Mouse (Mus musculus) brain, embryonic 18.5 days (tissue): ENCODE measurements around the gene Zfp36l1.
"Not testable (repeated sequence)": the region's sequence is repeated elsewhere in the genome, so short reads cannot be mapped to it uniquely, and the experiment has no call there.

Source experiments
- DNase-seq: peaks from one replicate; pipeline ENCODE4 v3.0.0-alpha.2; 2012; ENCODE audit warnings: low read depth, low spot score

Gene Zfp36l1

DNA sequence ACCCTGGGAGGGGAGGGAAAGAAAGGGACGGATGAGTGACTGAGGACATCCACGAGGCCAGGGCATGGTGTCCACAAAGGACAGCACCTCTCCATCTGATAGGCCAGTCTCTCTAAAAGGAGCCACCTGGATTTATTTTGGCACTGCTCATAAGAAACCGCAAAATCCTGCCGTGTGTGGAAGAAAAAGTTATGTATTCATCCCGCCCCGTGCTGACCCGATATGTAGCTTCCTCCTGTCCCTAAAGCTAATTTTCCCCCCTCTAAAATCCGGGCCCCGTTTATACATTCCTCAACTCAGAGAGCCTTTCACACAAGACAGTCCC, 2.3 kb downstream of the Zfp36l1 start:
- DNase-seq = no peak

DNA sequence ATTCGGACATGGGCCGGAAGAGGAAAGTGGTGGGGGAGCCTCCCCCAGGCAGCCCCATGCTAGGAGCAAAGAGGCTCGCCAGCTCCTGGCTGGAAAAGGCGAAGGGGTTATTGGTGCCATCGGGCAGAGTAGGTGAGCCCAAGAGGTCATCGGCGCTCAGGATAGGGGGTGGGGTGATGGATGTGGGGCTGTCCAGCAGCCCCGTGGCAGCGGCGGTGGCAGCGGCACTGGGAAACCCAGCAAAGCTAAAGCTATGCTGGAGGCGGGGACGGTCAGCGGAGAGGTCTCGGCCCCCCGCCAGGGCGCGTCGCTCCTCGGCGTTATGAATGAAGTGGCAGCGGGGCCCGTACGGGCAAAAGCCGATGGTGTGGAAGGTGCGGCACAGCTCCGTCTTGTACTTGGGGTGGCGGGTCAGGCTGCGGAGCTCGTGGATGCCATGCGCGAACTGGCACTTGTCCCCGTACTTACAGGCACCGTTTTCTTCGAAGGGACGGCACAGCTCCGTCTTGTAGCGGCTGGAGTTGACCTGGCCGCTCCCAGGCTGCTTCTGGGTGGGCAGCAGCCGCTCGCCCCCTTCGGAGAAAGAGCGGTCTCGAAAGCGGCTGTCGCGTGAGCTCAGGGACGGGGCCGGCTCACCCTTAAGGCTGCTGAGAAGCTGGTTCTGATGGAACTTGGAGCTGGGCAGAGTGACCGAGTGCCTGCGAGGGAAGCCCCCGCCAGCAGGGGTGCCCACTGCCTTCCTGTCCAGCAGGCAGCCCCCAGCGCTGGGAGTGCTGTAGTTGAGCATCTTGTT, 2.9 kb downstream of the Zfp36l1 start:
- DNase-seq = no peak

DNA sequence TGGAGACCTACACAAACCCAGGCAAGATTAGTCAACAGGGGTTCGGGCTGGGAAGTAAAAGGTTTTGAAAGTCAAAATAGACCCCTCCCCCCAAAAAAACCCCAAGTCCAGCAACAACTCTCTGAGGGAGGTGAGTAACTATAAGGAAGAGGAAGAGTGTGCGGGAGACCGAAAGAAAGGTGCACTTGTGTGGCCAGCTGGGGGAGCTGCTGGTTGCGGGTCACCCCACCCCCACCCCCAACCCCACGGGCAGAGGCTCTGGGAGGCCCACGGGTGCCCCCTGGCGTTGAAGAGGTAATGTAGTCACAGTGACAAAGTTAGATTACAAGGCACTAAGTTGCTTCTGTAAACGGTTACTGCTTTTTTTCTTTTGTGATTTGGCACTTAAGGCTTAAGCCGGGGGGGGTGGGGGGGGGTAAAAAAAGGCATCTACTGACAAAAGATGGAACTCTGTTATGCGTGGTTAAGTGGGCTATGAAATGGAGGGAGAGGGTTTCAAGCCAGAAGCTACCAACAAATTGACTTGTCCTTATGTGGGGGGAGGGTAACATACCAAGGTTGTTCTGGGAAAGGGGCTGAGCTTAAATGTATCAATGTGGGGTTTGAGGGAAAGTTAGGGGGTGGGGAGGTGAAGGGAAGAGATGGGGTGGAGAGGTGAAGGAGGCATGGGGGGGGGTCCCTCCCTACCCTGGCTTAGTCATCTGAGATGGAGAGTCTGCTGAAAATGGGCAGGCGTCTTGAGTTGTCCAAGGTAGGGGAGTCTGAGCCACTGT, 3.7 kb downstream of the Zfp36l1 start:
- DNase-seq = not testable (repeated sequence)

DNA sequence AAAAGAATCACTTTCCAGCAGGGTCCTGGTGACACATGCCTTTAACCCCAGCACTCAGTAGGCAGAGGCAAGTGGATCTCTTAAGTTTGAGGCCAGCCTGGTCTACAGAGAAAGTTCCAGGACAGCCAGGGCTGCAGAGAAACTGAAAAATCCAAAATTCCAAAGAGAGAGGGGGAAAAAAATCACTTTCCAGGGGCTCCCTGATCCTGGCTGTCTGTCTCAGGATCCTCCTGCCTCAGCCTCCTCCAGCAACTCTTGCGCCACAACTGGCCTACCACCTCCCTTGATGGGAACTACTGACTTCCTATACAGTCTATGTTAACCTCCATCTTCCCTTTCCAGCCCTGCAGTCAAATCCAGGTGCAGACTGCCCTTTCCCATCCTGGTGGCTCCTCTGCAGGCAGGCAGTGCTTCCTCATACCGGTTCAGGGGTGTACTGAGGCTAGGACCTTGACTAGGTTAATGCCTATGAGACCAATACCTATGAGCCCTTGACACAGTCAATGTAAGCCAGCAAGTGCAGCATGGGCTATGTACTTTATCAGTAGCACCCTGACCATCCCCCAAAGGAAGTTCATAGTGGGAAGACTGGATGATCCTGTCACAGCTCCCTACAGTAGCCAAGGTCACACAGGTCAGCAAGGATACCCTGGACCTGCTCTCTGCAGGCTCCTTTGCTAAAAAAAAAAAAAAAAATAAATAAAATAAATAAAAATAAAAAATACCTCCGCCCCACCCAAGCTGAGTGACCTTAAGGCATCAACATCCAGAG, 5.7 kb downstream of the Zfp36l1 start:
- no peak for DNase-seq

DNA sequence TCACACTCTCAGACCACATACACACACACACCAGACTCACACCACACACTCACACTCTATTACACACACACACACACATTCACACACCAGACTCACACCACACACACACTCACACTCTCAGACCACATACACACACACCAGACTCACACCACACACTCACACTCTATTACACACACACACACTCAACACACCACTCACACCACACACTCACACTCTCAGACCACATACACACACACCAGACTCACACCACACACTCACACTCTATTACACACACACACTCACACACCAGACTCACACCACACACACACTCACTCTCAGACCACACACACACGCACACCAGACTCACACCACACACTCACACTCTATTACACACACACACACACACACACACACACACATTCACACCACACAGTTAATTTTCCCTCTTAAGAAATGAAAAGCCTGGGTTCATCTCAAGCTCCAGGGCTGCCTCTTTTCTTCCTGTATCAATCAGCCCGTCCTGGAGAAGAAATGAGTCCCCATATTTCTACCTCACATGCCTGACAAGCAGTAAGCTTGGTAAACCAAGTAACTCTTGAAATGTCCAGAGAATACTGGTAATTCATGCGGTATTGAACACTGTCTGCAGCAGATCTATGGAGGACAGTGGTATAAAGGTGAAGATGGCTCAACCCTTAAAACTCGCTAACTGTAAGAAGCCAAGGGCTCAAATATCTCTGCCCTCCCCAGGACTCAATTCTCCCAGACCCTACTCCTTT, 6.5 kb downstream of the Zfp36l1 start:
- DNase-seq = no peak

DNA sequence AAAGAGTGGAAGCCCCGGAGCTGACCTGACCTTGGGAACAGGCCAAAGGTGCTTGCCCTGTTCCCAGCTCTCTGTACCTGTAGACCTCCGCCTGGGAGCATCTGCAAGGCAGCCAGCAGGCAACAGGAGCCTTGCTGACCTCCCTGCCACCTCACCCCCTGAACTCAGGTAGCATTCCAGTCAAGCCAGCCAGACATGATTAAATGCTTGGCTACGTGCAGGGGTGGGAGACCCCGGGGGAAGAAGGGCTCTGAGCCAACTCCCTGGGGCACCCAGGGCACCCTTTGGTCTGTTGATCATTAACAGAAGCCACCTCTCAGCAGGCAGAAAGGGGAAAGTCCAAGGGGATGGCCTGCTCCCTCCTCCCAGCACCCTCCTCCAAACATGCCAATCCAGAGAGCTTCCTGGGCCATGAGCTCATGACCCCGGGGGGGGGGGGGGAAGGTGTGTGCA, 9.3 kb downstream of the Zfp36l1 start:
- DNase-seq = no peak

DNA sequence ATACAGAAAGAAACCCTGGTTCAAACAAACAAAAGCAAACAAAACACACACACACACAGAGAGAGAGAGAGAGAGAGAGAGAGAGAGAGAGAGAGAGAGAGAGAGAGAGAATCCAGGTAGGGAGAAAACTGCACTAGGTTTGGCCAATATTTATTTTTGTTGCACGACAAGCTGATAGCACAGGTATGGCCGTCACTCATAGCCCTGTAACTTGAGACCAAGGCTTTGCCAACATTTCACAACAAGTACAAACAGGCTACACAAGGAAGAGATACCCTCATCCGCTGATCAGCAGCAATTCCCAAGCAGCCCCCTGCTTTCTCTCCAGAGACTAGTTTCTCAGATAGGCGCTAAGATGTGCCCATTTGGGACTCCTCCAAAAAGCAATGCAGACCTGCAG, 9.7 kb downstream of the Zfp36l1 start:
- no peak for DNase-seq

DNA sequence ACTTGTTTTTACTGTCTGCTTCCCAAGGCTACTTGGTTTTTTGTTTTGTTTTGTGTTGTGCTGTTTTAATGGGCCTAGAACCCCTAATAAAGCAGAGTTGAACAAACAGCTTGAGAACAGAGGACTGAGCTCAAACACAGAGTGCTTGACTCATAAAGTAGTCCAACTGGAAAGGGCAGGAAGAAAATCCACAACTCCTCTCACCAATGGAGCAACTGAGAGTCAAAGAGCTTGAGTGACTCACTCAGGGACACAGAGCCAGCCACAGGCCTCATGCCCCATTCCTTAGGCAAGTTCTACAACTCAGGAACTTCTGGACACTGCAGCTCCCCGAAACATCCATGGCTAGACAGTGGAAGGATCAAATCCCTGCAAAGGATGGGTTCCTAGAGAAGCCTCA, 14.0 kb downstream of the Zfp36l1 start:
- DNase-seq = no peak

DNA sequence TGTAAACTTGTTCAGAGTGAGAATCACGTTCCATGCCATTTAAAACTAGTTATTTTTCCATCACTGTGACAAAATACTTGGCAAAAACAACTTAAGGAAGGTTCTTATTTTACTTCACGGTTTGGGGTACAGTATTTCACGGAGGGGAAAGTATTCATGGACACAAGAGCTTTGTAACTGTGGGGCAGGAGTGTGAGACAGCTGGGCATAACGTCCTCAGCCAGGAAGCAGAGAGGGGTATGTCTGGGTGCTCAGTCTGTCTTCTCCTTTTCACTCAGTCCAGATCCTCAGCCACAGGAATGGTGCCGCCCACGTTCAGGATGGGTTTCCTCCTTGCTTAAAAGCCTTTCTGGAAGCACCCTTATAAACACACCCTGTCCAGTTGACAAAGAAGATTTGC, 16.1 kb downstream of the Zfp36l1 start:
- DNase-seq = no peak

DNA sequence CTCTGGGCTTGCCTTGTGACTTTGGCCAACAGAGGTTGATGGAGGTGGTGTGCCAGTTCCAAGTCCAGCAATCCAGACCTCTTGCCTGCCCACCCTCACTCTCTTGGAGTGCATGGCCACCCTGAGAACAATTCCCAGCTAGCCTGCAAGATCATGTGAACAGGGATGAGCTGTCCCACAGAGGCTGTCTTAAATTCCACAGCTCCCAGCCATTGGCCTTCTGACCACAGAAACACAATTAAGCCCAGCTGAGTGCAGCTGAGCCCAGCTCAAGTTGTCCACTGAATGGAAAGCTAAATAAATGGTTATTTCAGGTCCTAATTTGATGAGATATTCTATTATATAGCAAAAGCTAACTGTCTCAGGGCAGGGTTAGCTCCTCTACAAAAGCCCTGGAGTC, 20.0 kb downstream of the Zfp36l1 start:
- no peak for DNase-seq

DNA sequence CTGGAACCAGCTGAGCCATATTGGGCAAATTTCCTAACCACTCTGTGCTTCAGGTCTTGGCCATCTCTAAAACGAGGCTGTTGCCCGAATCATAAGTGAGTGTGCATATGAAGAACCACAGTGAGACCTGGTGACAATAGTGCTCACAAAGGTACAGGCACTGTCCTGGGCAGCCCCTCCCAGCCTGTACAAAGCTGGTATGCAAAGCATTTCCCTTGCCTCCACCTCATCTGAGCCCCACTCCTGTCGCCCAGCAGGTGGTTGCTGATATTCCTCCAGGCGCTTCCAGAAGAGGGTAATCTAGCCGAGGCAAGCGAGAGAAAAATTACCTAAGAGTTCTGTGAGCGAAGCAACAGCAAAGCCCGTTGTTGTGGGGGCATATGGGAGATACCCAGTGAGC, 21.7 kb downstream of the Zfp36l1 start:
- DNase-seq = no peak

DNA sequence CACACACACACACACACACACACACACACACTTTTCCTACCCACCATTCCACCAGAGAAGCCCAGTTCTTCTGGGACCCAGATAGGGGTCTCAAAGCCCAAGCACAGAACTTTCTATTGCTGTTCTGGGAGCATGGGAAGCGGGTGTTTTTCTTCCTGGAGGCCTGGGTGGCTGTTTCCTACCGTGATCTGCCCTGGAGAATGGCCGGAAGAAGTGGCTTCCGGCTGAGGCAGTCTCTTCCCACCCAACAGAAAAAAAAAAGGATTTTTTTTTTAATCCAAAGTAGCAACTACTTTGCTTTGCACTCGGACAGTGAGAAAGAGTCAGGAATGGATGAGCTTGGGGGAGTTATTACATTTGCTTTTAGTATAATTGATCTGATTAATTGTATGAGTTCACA, 22.3 kb downstream of the Zfp36l1 start:
- DNase-seq = no peak

DNA sequence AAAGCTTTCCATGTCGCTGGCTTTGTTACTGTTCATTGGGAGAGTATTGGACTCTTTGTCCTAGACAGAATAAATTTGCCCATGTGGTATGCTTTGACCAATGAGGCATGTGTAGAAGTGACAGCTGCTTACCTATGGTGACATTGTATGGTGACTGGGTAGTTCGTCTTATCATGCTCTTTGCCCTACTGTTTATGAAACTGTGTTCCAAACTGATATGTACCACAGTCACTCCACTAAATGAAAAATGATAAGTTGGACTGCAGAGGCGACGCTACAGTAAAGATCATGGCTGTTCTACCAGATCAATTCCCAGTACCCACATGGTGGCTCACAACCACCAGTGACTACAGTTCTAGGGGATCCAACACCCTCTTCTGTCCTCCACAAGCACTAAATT, 24.7 kb downstream of the Zfp36l1 start:
- no peak for DNase-seq

DNA sequence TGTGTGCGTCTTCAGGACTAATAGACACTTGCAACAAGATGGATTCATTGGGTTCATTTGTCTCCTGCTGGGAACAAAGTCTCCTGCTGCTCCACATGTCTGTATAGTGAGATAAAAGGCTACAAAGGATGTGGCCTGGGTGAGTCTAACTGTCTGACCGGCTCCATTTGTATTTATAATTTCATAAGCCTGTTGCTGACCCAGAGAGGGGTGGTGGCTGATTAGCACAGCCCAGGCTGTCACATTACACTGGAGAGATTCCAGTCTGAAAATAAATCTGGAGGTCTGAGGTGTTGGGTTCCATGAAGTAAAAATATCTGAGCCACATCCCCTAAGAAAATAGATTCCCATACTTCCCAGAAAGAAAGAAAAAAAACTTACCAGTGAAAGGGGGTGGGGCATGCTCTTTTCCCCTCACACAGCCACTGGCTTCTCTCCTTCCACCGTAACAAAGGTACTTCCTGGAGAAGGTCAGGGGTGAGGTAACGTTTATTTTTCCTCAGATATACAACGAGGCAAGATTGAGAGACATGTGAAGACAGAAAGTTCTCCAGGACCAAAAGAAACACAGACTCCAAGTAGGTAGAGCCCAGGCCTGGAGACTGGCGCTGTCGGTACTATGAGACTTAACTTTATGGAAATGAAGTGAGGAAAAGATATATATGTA, 28.2 kb downstream of the Zfp36l1 start:
- no peak for DNase-seq

DNA sequence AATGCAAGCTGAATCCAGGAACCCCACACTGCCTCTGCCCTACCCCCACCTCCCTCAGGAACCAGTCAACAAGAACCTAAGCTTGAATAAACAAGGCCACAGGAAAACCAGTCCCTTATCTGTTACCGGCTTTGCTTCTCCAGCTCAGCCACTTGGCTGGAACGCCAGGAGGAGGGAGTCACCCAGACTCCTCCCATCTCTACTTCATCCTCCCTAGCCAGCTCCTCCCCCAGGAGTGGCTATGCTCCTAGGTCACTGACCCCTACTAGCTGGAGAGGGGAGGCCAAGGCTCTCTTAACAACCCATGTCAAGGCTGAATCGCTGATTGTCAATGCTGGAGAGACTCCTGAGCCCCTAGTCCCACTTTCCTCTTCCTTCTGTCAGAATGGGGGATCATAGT, 28.9 kb downstream of the Zfp36l1 start:
- DNase-seq = no peak

DNA sequence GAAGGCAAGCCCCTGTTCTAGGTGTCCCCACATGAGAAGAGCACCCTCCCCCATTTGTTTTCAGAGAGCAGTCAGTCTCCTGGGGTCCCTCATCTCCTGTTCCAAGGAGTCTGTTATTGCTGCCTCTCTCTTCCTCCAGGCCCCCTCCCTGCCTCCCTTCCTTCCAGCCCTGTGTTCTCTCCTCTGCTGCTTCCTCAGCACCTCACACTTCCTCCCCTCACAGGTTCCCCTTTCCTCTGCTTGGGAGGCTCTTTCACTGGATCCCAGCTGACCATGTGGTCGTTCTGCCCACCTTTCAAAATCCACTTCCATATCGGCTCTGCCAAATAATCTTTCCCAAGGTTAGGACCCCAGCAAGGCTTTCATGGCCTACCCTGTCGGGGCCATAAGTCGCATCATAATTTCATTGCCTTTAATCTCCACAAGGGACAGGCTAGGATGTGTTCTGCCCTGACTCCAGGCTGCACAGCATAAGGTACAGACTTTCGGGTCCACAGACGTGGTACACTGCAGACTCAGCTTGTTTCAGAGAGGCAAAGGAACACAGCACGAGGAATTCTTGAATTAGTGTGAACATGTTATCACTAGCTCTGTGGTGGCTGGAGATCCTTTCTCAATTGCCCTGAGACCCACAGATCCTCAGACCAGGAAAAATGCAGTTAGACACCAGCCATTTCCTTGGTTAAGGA, 29.5 kb downstream of the Zfp36l1 start:
- no peak for DNase-seq

DNA sequence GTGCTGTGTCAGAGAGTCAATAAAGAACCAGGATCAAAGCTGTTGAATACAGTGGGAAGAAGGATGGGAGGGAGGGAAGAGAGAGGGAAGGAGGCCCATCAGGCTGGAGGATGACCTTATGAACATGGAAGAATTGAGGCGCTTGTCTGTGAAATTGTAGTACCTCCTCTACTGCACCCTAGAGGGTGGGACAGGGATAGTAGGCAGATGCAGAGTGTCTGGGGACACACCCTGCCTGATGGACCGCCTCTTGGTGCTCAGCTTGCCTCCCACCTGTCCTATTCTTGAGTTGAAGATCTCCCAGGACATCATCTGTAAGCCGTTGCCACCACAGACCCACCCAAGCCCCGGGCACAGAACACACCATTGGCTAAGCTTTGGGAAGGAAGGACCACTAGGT, 30.1 kb downstream of the Zfp36l1 start:
- no peak for DNase-seq

DNA sequence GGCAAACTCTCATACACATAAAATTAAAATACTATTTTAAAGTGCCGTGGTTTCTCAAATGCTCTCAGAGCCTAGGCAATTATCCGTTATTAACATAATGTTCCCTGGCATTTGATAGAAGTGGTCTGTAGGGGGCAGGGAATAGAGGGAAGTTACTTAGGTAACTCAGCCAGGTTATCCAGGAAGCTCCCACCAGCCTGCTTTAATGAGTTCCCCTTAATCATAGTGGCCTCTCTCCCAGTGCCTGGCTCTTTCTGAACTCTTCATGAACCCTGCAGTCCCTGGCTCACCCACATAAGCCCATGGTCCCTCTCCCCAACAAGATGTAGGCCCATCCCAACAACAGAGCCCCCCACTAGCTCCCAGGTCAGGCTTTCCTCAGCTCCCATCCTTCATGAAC, 31.4 kb downstream of the Zfp36l1 start:
- no peak for DNase-seq

DNA sequence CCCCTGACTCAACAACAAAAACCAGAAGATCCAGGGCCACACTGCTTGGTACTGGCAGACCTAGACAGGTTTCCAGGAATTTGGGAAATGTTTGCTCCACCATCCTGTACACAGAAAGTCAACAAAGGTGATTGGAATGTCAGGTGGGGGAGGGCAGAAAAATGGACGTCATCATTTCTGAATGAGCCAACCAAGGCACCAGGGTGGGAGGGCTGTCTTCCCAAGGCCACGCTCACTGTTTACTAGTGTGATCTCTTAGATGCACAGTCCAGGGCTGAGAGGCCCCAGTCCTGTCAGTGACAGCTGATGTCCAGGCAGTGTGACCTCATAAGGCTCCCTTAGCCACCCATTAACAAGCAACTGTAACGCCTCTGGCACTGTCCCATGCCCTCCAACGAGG, 32.9 kb downstream of the Zfp36l1 start:
- no peak for DNase-seq

DNA sequence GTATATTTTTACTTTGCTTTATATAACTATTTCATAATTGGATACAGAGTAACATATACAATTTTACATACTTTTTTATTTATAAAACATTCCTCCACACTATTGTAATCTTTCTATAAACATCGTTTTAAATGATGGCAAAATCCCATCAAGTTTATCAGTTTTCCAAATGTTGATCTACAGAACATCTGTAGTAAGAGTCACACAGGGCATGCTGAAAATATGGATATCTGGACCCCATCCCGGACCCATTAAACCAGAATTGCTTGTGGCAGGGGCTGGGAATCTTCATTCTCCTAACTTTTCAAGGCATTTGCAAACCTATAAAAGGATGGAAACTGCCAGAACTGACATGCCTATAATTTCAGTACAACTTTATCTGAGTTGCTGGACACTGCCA, 38.5 kb downstream of the Zfp36l1 start:
- DNase-seq = no peak
